Mouse (Mus musculus): ENCODE measurements around the gene 2610318N02Rik. TPM values are rescaled to one million over a fixed set of nuclear protein-coding genes. Genes with fewer than 3 reads are reported as not detected.
"Not testable (repeated sequence)": the region's sequence is repeated elsewhere in the genome, so short reads cannot be mapped to it uniquely, and the experiment has no call there.

Gene 2610318N02Rik
- polyA plus RNA-seq (2015; fragmentation: Nextera tagmentation; extraction: Ambion mirVana), result 7.1 and 7.9 TPM in 2 replicates

GRCm38 (mm10) chr16:17124871-17125520 lies at the start of gene 2610318N02Rik:
TSS of gene 2610318N02Rik (minus strand) at chr16:17125167.
- Histone ChIP-seq H3K4me2 (replicated peaks; ENCODE audit: low read depth) (peak within 1 kb of the TSS; percentile 68), H3K4me1 (replicated peaks; ENCODE audit: control insufficient read depth, insufficient read depth, low read length) (peaks cover 8% of the 10 kb centered on the region), H3K4me3 (ENCODE audit: low read depth, low read length) (peak within 1 kb of the TSS; percentile 24), H3K27me3 (replicated peaks; ENCODE audit: control insufficient read depth, insufficient read depth, low read length) (no peaks in the 10 kb centered on the region), H3K9me3 (ENCODE audit: control insufficient read depth) (no peaks in the 10 kb centered on the region), H3K27ac (ENCODE audit: low read depth, low read length) (no peak within 1 kb of the TSS), H3K36me3 (ENCODE audit: control insufficient read depth, insufficient read depth) (peaks cover 13% of the 10 kb centered on the region; the same call in 1 of the 2 replicates), H3K9ac (ENCODE audit: low read depth, low read length) (peak within 1 kb of the TSS; percentile 13; the same call in 1 of the 2 replicates)
- TF ChIP-seq CTCF (IDR thresholded peaks at IDR 0.05; ENCODE audit: low read depth), result peak; percentile 24; the same call in 1 of the 2 replicates
- peak; percentile 87 for ATAC-seq
- under 1% methylated on average over 25 of the region's 25 CpGs for WGBS

DNA sequence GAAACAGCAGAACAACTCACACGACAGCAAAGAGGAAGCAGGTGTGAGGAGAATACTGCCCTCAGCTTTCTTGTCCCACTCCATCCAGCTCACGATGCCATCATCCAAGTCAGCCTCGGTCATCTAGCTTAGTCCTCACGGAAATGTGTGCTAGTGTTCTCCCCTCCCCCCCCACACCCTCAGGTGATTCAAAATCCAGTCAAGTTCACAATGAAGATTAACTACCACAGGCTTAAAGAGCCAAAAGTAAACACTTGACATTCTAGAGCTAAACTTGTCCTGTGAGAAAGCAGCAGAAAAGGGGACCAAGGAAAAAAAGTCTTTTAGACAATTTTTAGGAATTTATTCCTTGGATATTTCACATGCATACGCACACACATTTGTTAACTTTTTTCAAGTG lies 43.1 kb upstream of the 2610318N02Rik start:
- H3K9me3 ChIP-seq (ENCODE audit: control insufficient read depth), result no peaks in the 10 kb centered on the region
- no peak overlapping the region for H3K4me3 ChIP-seq (ENCODE audit: low read depth, low read length)
- no peaks in the 10 kb centered on the region for H3K27me3 ChIP-seq (replicated peaks; ENCODE audit: control insufficient read depth, insufficient read depth, low read length)
- ATAC-seq, result no peak
- 0 out of 2 replicates have a peak, but pooled peaks cover 7% of the 10 kb centered on the region for H3K36me3 ChIP-seq (ENCODE audit: control insufficient read depth, insufficient read depth)
- H3K9ac ChIP-seq (ENCODE audit: low read depth, low read length), result no peak overlapping the region
- WGBS, result 67% methylated on average over 5 of the region's 5 CpGs
- no peak overlapping the region for H3K4me2 ChIP-seq (replicated peaks; ENCODE audit: low read depth)
- TF ChIP-seq CTCF (IDR thresholded peaks at IDR 0.05; ENCODE audit: low read depth), result no peak
- peak overlapping the region; percentile 75 for H3K27ac ChIP-seq (ENCODE audit: low read depth, low read length)
- H3K4me1 ChIP-seq (replicated peaks; ENCODE audit: control insufficient read depth, insufficient read depth, low read length), result 0 out of 2 replicates have a peak, but pooled peaks cover 7% of the 10 kb centered on the region

GRCm38 (mm10) chr16:17167179-17167578 lies 42.2 kb upstream of the 2610318N02Rik start:
- H3K27ac ChIP-seq (ENCODE audit: low read depth, low read length), result peak overlapping the region; percentile 75
- H3K4me1 ChIP-seq (replicated peaks; ENCODE audit: control insufficient read depth, insufficient read depth, low read length), result 0 out of 2 replicates have a peak, but pooled peaks cover 7% of the 10 kb centered on the region

DNA sequence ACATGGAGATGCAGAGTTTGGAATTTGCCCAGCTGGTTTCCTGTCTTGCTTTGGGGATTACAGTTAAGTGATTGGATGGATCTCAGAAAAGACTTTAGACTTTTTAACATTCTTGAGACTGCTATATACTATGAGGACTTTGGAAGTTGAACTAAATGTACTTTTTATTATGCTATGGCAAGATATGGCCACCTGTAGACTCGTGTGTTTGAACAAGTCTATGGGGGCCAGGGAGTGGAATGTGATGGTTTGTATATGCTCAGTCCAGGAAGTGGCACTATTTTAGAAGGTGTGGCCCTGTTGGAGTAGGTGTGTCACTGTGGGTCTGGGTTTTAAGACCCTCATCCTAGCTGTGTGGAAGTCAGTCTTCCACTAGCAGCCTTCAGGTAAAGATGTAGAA lies 40.5 kb upstream of the 2610318N02Rik start:
- 39% methylated on average over 1 of the region's 1 CpGs for WGBS
- not testable (repeated sequence) for H3K27me3 ChIP-seq (replicated peaks; ENCODE audit: control insufficient read depth, insufficient read depth, low read length); H3K9me3 ChIP-seq (ENCODE audit: control insufficient read depth); H3K9ac ChIP-seq (ENCODE audit: low read depth, low read length); H3K4me3 ChIP-seq (ENCODE audit: low read depth, low read length); H3K4me1 ChIP-seq (replicated peaks; ENCODE audit: control insufficient read depth, insufficient read depth, low read length); H3K4me2 ChIP-seq (replicated peaks; ENCODE audit: low read depth)
- peak; percentile 88 for ATAC-seq
- Histone ChIP-seq H3K36me3 (ENCODE audit: control insufficient read depth, insufficient read depth) (0 out of 2 replicates have a peak, but pooled peaks cover 12% of the 10 kb centered on the region), H3K27ac (ENCODE audit: low read depth, low read length) (peak overlapping the region; percentile 75)

More at GRCm38 (mm10) chr16:17167179-17167578, 42.2 kb upstream of the 2610318N02Rik start:
- no peak overlapping the region for H3K4me3 ChIP-seq (ENCODE audit: low read depth, low read length)
- peak overlapping the region; percentile 17; the same call in 1 of the 2 replicates for H3K4me2 ChIP-seq (replicated peaks; ENCODE audit: low read depth)
- H3K9ac ChIP-seq (ENCODE audit: low read depth, low read length), result no peak overlapping the region
- TF ChIP-seq CTCF (IDR thresholded peaks at IDR 0.05; ENCODE audit: low read depth), result no peak
- H3K9me3 ChIP-seq (ENCODE audit: control insufficient read depth), result no peaks in the 10 kb centered on the region
- H3K36me3 ChIP-seq (ENCODE audit: control insufficient read depth, insufficient read depth), result 0 out of 2 replicates have a peak, but pooled peaks cover 7% of the 10 kb centered on the region
- no peaks in the 10 kb centered on the region for H3K27me3 ChIP-seq (replicated peaks; ENCODE audit: control insufficient read depth, insufficient read depth, low read length)
- ATAC-seq, result peak; percentile 77

DNA sequence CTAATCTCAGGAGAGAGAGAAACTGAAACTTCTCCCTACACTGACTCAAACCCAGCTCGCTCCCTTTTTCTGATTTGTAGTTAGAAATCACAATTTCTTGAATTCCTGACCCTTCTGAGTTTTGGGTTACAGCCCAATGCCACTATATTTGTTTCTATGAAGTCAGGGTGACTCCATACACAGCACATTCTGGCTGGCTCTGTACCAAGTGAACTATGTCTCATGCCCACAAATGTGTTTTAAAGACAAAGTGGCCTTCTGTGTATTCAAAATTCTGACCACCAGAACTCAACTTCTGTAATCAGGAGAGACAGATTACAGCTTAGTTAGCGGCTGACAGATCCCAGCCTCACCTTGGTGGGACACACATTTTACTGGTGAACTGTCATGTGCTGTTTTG lies 29.4 kb upstream of the 2610318N02Rik start:
- Histone ChIP-seq H3K9me3 (ENCODE audit: control insufficient read depth) (no peaks in the 10 kb centered on the region), H3K9ac (ENCODE audit: low read depth, low read length) (no peak overlapping the region), H3K27ac (ENCODE audit: low read depth, low read length) (peak overlapping the region; percentile 8; the same call in 1 of the 2 replicates), H3K36me3 (ENCODE audit: control insufficient read depth, insufficient read depth) (peaks cover 59% of the 10 kb centered on the region), H3K4me2 (replicated peaks; ENCODE audit: low read depth) (no peak overlapping the region), H3K27me3 (replicated peaks; ENCODE audit: control insufficient read depth, insufficient read depth, low read length) (no peaks in the 10 kb centered on the region), H3K4me3 (ENCODE audit: low read depth, low read length) (no peak overlapping the region), H3K4me1 (replicated peaks; ENCODE audit: control insufficient read depth, insufficient read depth, low read length) (peaks cover 12% of the 10 kb centered on the region)
- TF ChIP-seq CTCF (IDR thresholded peaks at IDR 0.05; ENCODE audit: low read depth), result no peak
- no peak for ATAC-seq
- 85% methylated on average over 2 of the region's 2 CpGs for WGBS

- ATAC-seq, result no peak
- Histone ChIP-seq H3K36me3 (ENCODE audit: control insufficient read depth, insufficient read depth) (peaks cover 40% of the 10 kb centered on the region), H3K27me3 (replicated peaks; ENCODE audit: control insufficient read depth, insufficient read depth, low read length) (no peaks in the 10 kb centered on the region), H3K9ac (ENCODE audit: low read depth, low read length) (0 out of 2 replicates have a peak overlapping the region, but pooled peaks have one; percentile 27), H3K27ac (ENCODE audit: low read depth, low read length) (peak overlapping the region; percentile 92), H3K4me1 (replicated peaks; ENCODE audit: control insufficient read depth, insufficient read depth, low read length) (peaks cover 22% of the 10 kb centered on the region), H3K4me3 (ENCODE audit: low read depth, low read length) (no peak overlapping the region), H3K4me2 (replicated peaks; ENCODE audit: low read depth) (no peak overlapping the region), H3K9me3 (ENCODE audit: control insufficient read depth) (no peaks in the 10 kb centered on the region)
- WGBS, result 98% methylated on average over 4 of the region's 4 CpGs
- no peak for TF ChIP-seq CTCF (IDR thresholded peaks at IDR 0.05; ENCODE audit: low read depth)
Measured at GRCm38 (mm10) chr16:17151874-17152273, 26.9 kb upstream of the 2610318N02Rik start.

Measured in intestine, postnatal 0 days (tissue).